Mouse (Mus musculus) brain, embryonic 14.5 days (tissue): ENCODE measurements at regions not wholly inside any gene's neighbourhood (a gene's known extent, or its start where the extent isn't known, plus 50 kb on each side); places are given as distances from the start of the nearest gene placed in this dataset.

Experiments used
- CTCF ChIP-seq: fragments of 200-500 bp; IDR thresholded peaks from 2 replicates; pipeline ENCODE4 v1.5.1; 2012; ENCODE audit warnings: inconsistent platforms, mild to moderate bottlenecking, moderate library complexity, borderline replicate concordance; ENCODE audit not compliant: insufficient read depth, insufficient read length; ENCODE audit errors: extremely low read depth
- POLR2A ChIP-seq: fragments of 200-500 bp; IDR thresholded peaks from 2 replicates; pipeline ENCODE4 v1.6.1; 2012; ENCODE audit warnings: mild to moderate bottlenecking, inconsistent platforms, borderline replicate concordance; ENCODE audit not compliant: poor library complexity, insufficient read depth, insufficient read length, severe bottlenecking; ENCODE audit errors: extremely low read depth

- no peak for TF ChIP-seq CTCF
- TF ChIP-seq POLR2A: no peak
Observed at GRCm38 (mm10) chr7:136434510-136434909, 459.9 kb upstream of the Mgmt start.
